Mouse (Mus musculus): ENCODE data around the gene Ube2q1.

Gene Ube2q1

GRCm38 (mm10) chr3:89819897-89820296 is 46.5 kb downstream of the Ube2q1 start:
- no peak for DNase-seq (ENCODE audit: extremely low read depth, low read depth, low spot score)

- DNase-seq (ENCODE audit: extremely low read depth, low read depth, low spot score) = no peak
Observed at GRCm38 (mm10) chr3:89820311-89821095, 47.1 kb downstream of the Ube2q1 start.

DNA sequence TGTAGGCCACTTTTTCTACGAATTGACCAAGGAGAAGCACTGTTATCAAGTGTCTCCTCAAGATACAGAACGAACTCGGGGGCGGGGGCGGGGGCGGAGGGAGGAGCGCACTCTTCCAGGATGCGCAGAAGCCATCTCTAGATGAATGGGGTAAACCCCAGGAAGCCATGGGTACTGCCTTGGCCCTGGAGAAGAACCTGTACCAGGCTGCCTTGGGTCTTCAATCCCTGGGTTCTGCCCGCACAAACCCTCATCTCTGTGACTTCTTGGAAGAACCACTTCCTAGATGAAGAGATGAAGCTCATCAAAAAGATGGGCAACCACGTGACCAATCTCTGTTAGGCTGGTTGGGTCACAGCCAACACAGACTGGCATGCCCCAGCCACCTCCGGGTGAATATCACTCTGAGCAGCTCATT is 47.7 kb downstream of the Ube2q1 start:
- no peak for DNase-seq (ENCODE audit: extremely low read depth, low read depth, low spot score)

GRCm38 (mm10) chr3:89821548-89822480 is 48.4 kb downstream of the Ube2q1 start:
- no peak for DNase-seq (ENCODE audit: extremely low read depth, low read depth, low spot score)

GRCm38 (mm10) chr3:89823594-89823993 is 50.2 kb downstream of the Ube2q1 start:
- DNase-seq (ENCODE audit: extremely low read depth, low read depth, low spot score) = no peak

DNA sequence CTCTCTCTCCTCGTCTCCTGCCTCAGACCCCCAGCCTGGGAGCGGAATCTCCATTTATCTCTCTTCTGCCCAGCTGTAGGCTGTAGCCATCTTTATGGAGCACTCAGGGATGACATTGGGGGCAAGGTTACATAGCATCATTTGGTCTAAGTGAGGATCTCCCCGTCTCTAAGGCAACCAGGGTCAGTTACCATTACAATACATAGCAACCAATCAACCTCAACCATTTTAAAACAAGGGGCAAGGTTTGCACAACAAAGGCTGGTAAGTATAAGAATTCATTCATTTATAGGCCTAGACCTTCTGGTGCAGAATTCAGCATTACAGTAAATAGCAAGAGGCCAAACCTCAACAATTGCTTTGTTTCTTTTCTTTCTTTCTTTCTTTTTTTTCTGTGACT is 52.9 kb downstream of the Ube2q1 start:
- no peak for DNase-seq (ENCODE audit: extremely low read depth, low read depth, low spot score)

DNA sequence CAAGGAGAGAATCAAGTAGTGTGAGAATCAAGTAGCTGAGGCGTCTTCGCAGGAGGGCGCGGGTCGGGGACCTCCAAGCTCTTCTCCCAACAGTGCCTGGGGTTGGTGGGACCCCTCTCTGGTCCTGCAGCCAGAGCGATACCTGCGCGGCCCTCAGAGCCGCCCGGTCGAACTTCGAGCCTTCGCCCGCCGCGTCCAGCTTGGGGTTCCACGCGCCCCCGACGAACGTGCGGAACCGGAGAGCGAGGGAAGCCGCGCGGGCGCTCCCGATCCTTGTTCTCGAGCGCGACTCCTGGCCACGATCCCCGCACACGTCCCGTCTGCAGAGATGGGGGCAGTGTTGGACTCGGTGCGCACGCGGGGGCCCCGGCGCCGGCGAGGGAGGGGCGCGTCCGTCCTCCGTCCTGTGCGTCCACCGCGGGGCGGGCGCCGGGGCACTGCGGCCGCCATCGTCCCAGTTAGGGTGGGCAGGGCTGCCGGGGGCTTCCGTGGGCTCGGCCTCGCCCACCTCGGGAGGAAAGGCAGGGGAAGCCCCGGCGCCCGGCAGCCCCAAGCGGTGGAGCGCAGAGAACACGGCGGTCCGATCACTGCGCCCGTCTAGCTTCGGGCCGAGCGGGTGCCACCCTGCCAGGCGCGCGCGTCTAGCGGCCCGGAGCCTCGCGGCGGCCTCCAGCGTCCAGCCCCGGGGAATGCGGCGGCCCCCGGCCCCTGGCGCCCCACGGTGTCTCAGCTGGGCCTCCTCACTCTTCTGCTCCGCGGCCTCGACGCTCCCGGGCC is 57.6 kb downstream of the Ube2q1 start, which contains the start of gene She:
She (plus strand) TSS at position 556 of the 777 bp plus-strand sequence.
- DNase-seq (ENCODE audit: extremely low read depth, low read depth, low spot score) = no peak
